Mouse (Mus musculus): ENCODE measurements around the gene Krt15. TPM values are rescaled to one million over a fixed set of nuclear protein-coding genes. Genes with fewer than 3 reads are reported as not detected.

The Krt15 gene
- polyA plus RNA-seq, 1 experiment = 0.37 TPM

GRCm38 (mm10) chr11:100112935-100113741 is 22.6 kb downstream of the Krt15 start:
- TF ChIP-seq CTCF (IDR thresholded peaks at IDR 0.05; ENCODE audit: low read depth, low read length) (no peak), POLR2A (IDR thresholded peaks at IDR 0.05; ENCODE audit: insufficient read depth, low read length) (no peak), EP300 (IDR thresholded peaks at IDR 0.05; ENCODE audit: insufficient read depth, low read depth, low read length) (no peak)
- H3K27ac ChIP-seq (ENCODE audit: insufficient read depth, low read length) = no peak overlapping the region
- H3K9me3 ChIP-seq (replicated peaks; ENCODE audit: control insufficient read depth, insufficient read depth, low read length, poor library complexity, severe bottlenecking) = no peaks in the 10 kb centered on the region
- H3K4me1 ChIP-seq (ENCODE audit: control insufficient read depth, insufficient read depth, low read length) = no peaks in the 10 kb centered on the region
- H3K9ac ChIP-seq (ENCODE audit: low read depth, poor library complexity, severe bottlenecking) = no peak overlapping the region
- H3K36me3 ChIP-seq (ENCODE audit: control insufficient read depth, insufficient read depth, low read length, poor library complexity, severe bottlenecking) = no peaks in the 10 kb centered on the region
- no peak overlapping the region for H3K4me3 ChIP-seq (ENCODE audit: low read depth, low read length)
- no peaks in the 10 kb centered on the region for H3K27me3 ChIP-seq (ENCODE audit: control insufficient read depth, insufficient read depth, low read length, poor library complexity, severe bottlenecking)

- H3K4me1 ChIP-seq (ENCODE audit: control insufficient read depth, insufficient read depth, low read length) = no peaks in the 10 kb centered on the region
- no peaks in the 10 kb centered on the region for H3K27me3 ChIP-seq (ENCODE audit: control insufficient read depth, insufficient read depth, low read length, poor library complexity, severe bottlenecking)
- no peak within 1 kb of the TSS for H3K9ac ChIP-seq (ENCODE audit: low read depth, poor library complexity, severe bottlenecking)
- H3K27ac ChIP-seq (ENCODE audit: insufficient read depth, low read length) = no peak within 1 kb of the TSS
- TF ChIP-seq CTCF (IDR thresholded peaks at IDR 0.05; ENCODE audit: low read depth, low read length) (no peak), EP300 (IDR thresholded peaks at IDR 0.05; ENCODE audit: insufficient read depth, low read depth, low read length) (no peak), POLR2A (IDR thresholded peaks at IDR 0.05; ENCODE audit: insufficient read depth, low read length) (no peak)
- H3K36me3 ChIP-seq (ENCODE audit: control insufficient read depth, insufficient read depth, low read length, poor library complexity, severe bottlenecking) = no peaks in the 10 kb centered on the region
- H3K9me3 ChIP-seq (replicated peaks; ENCODE audit: control insufficient read depth, insufficient read depth, low read length, poor library complexity, severe bottlenecking) = no peaks in the 10 kb centered on the region
- no peak within 1 kb of the TSS for H3K4me3 ChIP-seq (ENCODE audit: low read depth, low read length)
Observed at GRCm38 (mm10) chr11:100105576-100106122, 30.1 kb downstream of the Krt15 start, which contains the start of gene Krt36. Krt36 (minus strand) TSS chr11:100105626.

GRCm38 (mm10) chr11:100102693-100103429 is 32.9 kb downstream of the Krt15 start:
- Histone ChIP-seq H3K27ac (ENCODE audit: insufficient read depth, low read length) (no peak overlapping the region), H3K4me3 (ENCODE audit: low read depth, low read length) (no peak overlapping the region), H3K9ac (ENCODE audit: low read depth, poor library complexity, severe bottlenecking) (no peak overlapping the region), H3K36me3 (ENCODE audit: control insufficient read depth, insufficient read depth, low read length, poor library complexity, severe bottlenecking) (no peaks in the 10 kb centered on the region), H3K27me3 (ENCODE audit: control insufficient read depth, insufficient read depth, low read length, poor library complexity, severe bottlenecking) (no peaks in the 10 kb centered on the region), H3K9me3 (replicated peaks; ENCODE audit: control insufficient read depth, insufficient read depth, low read length, poor library complexity, severe bottlenecking) (no peaks in the 10 kb centered on the region), H3K4me1 (ENCODE audit: control insufficient read depth, insufficient read depth, low read length) (no peaks in the 10 kb centered on the region)
- TF ChIP-seq POLR2A (IDR thresholded peaks at IDR 0.05; ENCODE audit: insufficient read depth, low read length) (no peak), CTCF (IDR thresholded peaks at IDR 0.05; ENCODE audit: low read depth, low read length) (no peak), EP300 (IDR thresholded peaks at IDR 0.05; ENCODE audit: insufficient read depth, low read depth, low read length) (no peak)

- H3K9ac ChIP-seq (ENCODE audit: low read depth, poor library complexity, severe bottlenecking) = no peak overlapping the region
- H3K36me3 ChIP-seq (ENCODE audit: control insufficient read depth, insufficient read depth, low read length, poor library complexity, severe bottlenecking) = no peaks in the 10 kb centered on the region
- no peaks in the 10 kb centered on the region for H3K4me1 ChIP-seq (ENCODE audit: control insufficient read depth, insufficient read depth, low read length)
- H3K4me3 ChIP-seq (ENCODE audit: low read depth, low read length) = no peak overlapping the region
- no peak for TF ChIP-seq CTCF (IDR thresholded peaks at IDR 0.05; ENCODE audit: low read depth, low read length)
- TF ChIP-seq EP300 (IDR thresholded peaks at IDR 0.05; ENCODE audit: insufficient read depth, low read depth, low read length) = no peak
- TF ChIP-seq POLR2A (IDR thresholded peaks at IDR 0.05; ENCODE audit: insufficient read depth, low read length) = no peak
- H3K9me3 ChIP-seq (replicated peaks; ENCODE audit: control insufficient read depth, insufficient read depth, low read length, poor library complexity, severe bottlenecking) = no peaks in the 10 kb centered on the region
- H3K27me3 ChIP-seq (ENCODE audit: control insufficient read depth, insufficient read depth, low read length, poor library complexity, severe bottlenecking) = no peaks in the 10 kb centered on the region
- no peak overlapping the region for H3K27ac ChIP-seq (ENCODE audit: insufficient read depth, low read length)
Observed at GRCm38 (mm10) chr11:100100391-100100790, 35.3 kb downstream of the Krt15 start.

- Histone ChIP-seq H3K4me3 (ENCODE audit: low read depth, low read length) (no peak overlapping the region), H3K9me3 (replicated peaks; ENCODE audit: control insufficient read depth, insufficient read depth, low read length, poor library complexity, severe bottlenecking) (no peaks in the 10 kb centered on the region), H3K9ac (ENCODE audit: low read depth, poor library complexity, severe bottlenecking) (no peak overlapping the region), H3K36me3 (ENCODE audit: control insufficient read depth, insufficient read depth, low read length, poor library complexity, severe bottlenecking) (no peaks in the 10 kb centered on the region), H3K4me1 (ENCODE audit: control insufficient read depth, insufficient read depth, low read length) (no peaks in the 10 kb centered on the region), H3K27ac (ENCODE audit: insufficient read depth, low read length) (no peak overlapping the region), H3K27me3 (ENCODE audit: control insufficient read depth, insufficient read depth, low read length, poor library complexity, severe bottlenecking) (no peaks in the 10 kb centered on the region)
- TF ChIP-seq CTCF (IDR thresholded peaks at IDR 0.05; ENCODE audit: low read depth, low read length) = no peak
Observed at GRCm38 (mm10) chr11:100097819-100098218, 37.9 kb downstream of the Krt15 start.

GRCm38 (mm10) chr11:100096141-100096540 is 39.6 kb downstream of the Krt15 start, which contains the start of gene Krt35:
Krt35 (minus strand) TSS chr11:100096241.
- H3K27ac ChIP-seq (ENCODE audit: insufficient read depth, low read length) = no peak within 1 kb of the TSS
- no peak for TF ChIP-seq EP300 (IDR thresholded peaks at IDR 0.05; ENCODE audit: insufficient read depth, low read depth, low read length)
- TF ChIP-seq CTCF (IDR thresholded peaks at IDR 0.05; ENCODE audit: low read depth, low read length) = no peak
- no peak for TF ChIP-seq POLR2A (IDR thresholded peaks at IDR 0.05; ENCODE audit: insufficient read depth, low read length)
- no peaks in the 10 kb centered on the region for H3K4me1 ChIP-seq (ENCODE audit: control insufficient read depth, insufficient read depth, low read length)
- no peaks in the 10 kb centered on the region for H3K27me3 ChIP-seq (ENCODE audit: control insufficient read depth, insufficient read depth, low read length, poor library complexity, severe bottlenecking)
- no peaks in the 10 kb centered on the region for H3K36me3 ChIP-seq (ENCODE audit: control insufficient read depth, insufficient read depth, low read length, poor library complexity, severe bottlenecking)
- no peak within 1 kb of the TSS for H3K9ac ChIP-seq (ENCODE audit: low read depth, poor library complexity, severe bottlenecking)
- H3K9me3 ChIP-seq (replicated peaks; ENCODE audit: control insufficient read depth, insufficient read depth, low read length, poor library complexity, severe bottlenecking) = no peaks in the 10 kb centered on the region
- H3K4me3 ChIP-seq (ENCODE audit: low read depth, low read length) = no peak within 1 kb of the TSS

Measured in ES-Bruce4 (cell line).